Mouse (Mus musculus): ENCODE measurements at regions not wholly inside any gene's neighbourhood (a gene's known extent, or its start where the extent isn't known, plus 50 kb on each side); places are given as distances from the start of the nearest gene placed in this dataset.

DNA sequence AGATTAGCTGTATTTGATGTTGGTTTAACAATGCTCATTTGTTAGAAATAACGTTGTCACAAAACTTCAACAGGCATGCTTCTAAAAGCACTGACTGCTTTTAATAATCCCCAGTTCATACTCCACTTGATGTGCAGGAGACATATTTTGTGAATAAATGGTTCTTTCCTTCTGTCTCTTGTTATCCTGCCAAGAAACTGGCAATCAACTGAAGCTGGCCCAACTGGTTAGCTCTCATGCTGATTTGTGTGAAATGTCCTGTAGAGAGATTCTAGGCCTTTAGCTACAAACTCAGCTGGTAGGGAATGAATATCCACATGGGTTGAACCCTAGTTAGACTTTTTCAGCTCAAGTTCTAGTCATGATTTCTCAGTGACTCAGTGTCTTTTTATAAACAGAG is 647.8 kb upstream of the Cntnap5b start:
- DNase-seq (ENCODE audit: low spot score): peak; percentile 7

DNA sequence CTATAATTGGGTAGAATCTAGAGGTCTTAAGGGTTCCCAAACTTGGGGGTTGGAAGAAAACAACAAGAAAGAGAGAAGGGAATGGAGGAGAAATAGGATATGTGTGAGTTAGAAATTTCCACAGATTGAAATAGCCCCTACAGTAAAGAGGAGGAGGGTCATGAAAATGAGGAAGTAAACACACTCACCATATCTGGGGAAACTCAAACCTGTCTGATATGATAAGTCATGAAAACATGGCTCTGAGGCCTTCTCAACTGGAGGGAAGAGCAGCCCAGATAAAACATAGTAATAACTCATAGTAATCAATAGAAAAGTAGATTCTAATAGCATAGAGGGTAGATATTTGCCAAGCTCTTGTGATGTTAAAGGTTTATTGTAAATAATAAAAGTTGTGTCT is 638.4 kb upstream of the Cntnap5b start:
- DNase-seq (ENCODE audit: low spot score): no peak

DNA sequence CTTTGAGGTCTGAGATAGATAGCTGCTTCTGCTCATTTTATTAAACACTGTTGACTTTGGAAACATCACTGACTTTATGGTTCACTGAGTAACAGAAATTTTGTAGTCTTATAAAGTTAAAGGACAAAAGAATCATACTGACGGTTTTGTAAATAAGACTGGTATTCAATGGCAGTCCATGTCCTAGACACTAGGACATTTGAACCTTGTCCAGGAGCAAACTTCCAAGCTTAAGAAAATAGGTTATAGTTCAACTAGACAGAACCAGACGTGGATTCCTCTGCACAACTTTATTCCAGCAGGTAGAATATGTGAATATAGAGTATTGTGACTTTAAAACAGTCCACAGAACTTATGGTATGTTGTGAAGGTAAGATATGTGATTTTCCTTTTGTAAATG is 635.0 kb upstream of the Cntnap5b start:
- no peak for DNase-seq (ENCODE audit: low spot score)

DNA sequence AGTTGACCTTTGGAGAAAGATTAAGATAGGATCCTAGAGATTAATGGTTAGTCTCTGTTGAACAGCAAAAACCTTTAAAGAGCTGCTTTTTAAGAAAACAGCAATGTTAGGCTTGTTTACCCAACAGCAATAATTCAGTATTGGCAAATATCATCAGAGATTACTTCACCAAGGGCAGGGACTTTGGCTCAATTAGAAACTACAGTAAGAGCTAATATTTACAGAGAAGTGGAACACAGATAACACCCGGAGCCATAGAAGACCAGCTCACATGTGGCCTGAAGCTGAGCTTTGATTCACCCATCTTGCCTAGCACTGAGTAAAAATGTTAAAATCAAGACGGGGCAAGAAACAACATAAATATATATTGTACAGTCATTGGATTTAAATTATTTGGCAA is 611.9 kb upstream of the Cntnap5b start:
- DNase-seq (ENCODE audit: low spot score): no peak
